Mouse (Mus musculus) cortical plate, adult 2 months (tissue): ENCODE data around the gene Tmem230.

ENCODE experiments used
- CTCF ChIP-seq: fragments of 200-500 bp; IDR thresholded peaks from 2 replicates; pipeline ENCODE4 v1.5.1; 2011; ENCODE audit warnings: mild to moderate bottlenecking, control low read depth, low read length; ENCODE audit not compliant: insufficient read depth; ENCODE audit errors: extremely low read depth
- POLR2A ChIP-seq: fragments of 200-500 bp; IDR thresholded peaks from 2 replicates; pipeline ENCODE4 v1.6.1; 2011; ENCODE audit warnings: mild to moderate bottlenecking, low read length, control low read depth; ENCODE audit not compliant: insufficient read depth; ENCODE audit errors: extremely low read depth

DNA sequence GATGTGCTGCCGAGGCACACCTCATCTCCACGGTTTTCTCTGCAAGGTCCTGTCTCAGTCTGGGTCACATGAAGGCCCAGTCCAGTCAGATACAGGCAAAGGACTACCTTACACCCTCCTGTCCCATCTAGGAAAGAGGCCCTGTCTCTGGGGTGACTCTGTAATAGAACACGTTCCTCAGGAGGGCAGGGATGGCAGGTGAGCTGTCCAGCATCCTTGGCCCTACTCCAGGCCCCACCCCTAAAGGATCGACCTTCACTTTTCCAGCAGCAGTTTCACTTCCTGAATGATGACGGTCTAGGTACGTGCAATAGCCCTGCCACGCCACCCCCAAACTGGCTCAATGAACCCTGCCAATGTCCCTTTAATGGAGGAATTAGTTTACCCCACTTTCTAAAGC, 11.6 kb downstream of the Tmem230 start:
- TF ChIP-seq CTCF (no peak), POLR2A (no peak)
